Mouse (Mus musculus) forebrain, embryonic 10.5 days (tissue): ENCODE results near the gene Atp9a. TPM values are rescaled to one million over a fixed set of nuclear protein-coding genes. Genes with fewer than 3 reads are reported as not detected.

Source experiments
- DNase-seq: peaks from one replicate; pipeline ENCODE4 v3.0.0-alpha.2; 2017; ENCODE audit warnings: low spot score; ENCODE audit errors: extremely low spot score
- H3K27ac ChIP-seq: fragments of 300-500 bp; sonication (generic); 2 replicates; pipeline ENCODE4 v1.5.1; 2016; ENCODE audit warnings: mild to moderate bottlenecking
- H3K27me3 ChIP-seq: fragments of 300-500 bp; sonication (generic); 2 replicates; pipeline ENCODE4 v1.6.1; 2016; ENCODE audit warnings: mild to moderate bottlenecking; ENCODE audit not compliant: poor library complexity, severe bottlenecking
- H3K36me3 ChIP-seq: fragments of 300-500 bp; sonication (generic); replicated peaks from 2 replicates; pipeline ENCODE4 v1.6.1; 2016; ENCODE audit warnings: mild to moderate bottlenecking, moderate library complexity
- H3K4me1 ChIP-seq: fragments of 300-500 bp; sonication (generic); 2 replicates; pipeline ENCODE4 v1.6.1; 2016
- H3K4me3 ChIP-seq: fragments of 300-500 bp; sonication (generic); 2 replicates; pipeline ENCODE4 v1.5.1; 2016; ENCODE audit warnings: mild to moderate bottlenecking, moderate library complexity
- H3K9me3 ChIP-seq: fragments of 300-500 bp; sonication (generic); 2 replicates; pipeline ENCODE4 v1.6.1; 2016; ENCODE audit warnings: mild to moderate bottlenecking, moderate library complexity
- WGBS: fragments of 180-500 bp; shearing (Covaris S2); methylation state at CpG from one replicate; pipeline ENCODE4 v1.1.7; 2016; 5-methylcytosine and 5-hydroxymethylcytosine counted together
- polyA plus RNA-seq: library from polyadenylated mRNA; unstranded; fragments of >200 nt; fragmentation: Nextera tagmentation; extraction: Ambion mirVana; gene quantifications from 2 replicates; pipeline ENCODE4 v1.2.1, GENCODE M21; 2016

Atp9a gene
- polyA plus RNA-seq, 1 experiment from 2014 or later = 8.7 TPM

DNA sequence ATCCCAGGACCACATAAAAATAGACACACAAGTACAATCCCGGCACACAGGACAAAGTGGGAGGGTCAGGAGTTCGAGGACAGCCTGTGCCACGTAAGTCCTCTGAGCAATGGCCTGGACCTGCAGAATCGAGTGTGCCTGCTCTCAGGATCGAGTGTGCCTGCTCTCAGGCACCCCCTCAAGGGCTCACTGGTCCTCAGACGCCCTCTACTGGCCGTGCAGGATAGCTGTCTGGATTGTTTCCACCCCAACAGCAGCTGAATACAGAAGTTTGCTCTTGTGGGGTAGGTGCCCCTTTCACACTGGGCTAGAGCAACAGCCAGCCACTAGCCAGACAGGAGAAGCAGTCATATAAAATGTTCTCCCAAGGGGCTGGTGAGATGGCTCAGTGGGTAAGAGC is 90.5 kb downstream of the Atp9a start:
- WGBS = 46% methylated on average over 7 of the region's 7 CpGs
- Histone ChIP-seq H3K4me3 (no peak overlapping the region), H3K27me3 (no peaks in the 10 kb centered on the region), H3K9me3 (no peaks in the 10 kb centered on the region), H3K27ac (no peak overlapping the region), H3K36me3 (0 out of 2 replicates have a peak, but pooled peaks cover 5% of the 10 kb centered on the region), H3K4me1 (peaks cover 21% of the 10 kb centered on the region)
- no peak for DNase-seq

GRCm38 (mm10) chr2:168648171-168648570 is 94.0 kb downstream of the Atp9a start:
- H3K27me3 ChIP-seq = no peaks in the 10 kb centered on the region
- peak overlapping the region; percentile 31; the same call in 1 of the 2 replicates for H3K27ac ChIP-seq
- no peak for DNase-seq
- H3K9me3 ChIP-seq = no peaks in the 10 kb centered on the region
- peaks cover 5% of the 10 kb centered on the region; the same call in 1 of the 2 replicates for H3K36me3 ChIP-seq
- 83% methylated on average over 8 of the region's 8 CpGs for WGBS
- H3K4me3 ChIP-seq = no peak overlapping the region
- peaks cover 37% of the 10 kb centered on the region for H3K4me1 ChIP-seq

GRCm38 (mm10) chr2:168644855-168645254 is 97.4 kb downstream of the Atp9a start:
- WGBS = 64% methylated on average over 6 of the region's 6 CpGs
- no peak overlapping the region for H3K4me3 ChIP-seq
- H3K9me3 ChIP-seq = no peaks in the 10 kb centered on the region
- DNase-seq = no peak
- H3K4me1 ChIP-seq = peaks cover 59% of the 10 kb centered on the region
- no peaks in the 10 kb centered on the region for H3K27me3 ChIP-seq
- peaks cover 5% of the 10 kb centered on the region; the same call in 1 of the 2 replicates for H3K36me3 ChIP-seq
- H3K27ac ChIP-seq = peak overlapping the region; percentile 71

DNA sequence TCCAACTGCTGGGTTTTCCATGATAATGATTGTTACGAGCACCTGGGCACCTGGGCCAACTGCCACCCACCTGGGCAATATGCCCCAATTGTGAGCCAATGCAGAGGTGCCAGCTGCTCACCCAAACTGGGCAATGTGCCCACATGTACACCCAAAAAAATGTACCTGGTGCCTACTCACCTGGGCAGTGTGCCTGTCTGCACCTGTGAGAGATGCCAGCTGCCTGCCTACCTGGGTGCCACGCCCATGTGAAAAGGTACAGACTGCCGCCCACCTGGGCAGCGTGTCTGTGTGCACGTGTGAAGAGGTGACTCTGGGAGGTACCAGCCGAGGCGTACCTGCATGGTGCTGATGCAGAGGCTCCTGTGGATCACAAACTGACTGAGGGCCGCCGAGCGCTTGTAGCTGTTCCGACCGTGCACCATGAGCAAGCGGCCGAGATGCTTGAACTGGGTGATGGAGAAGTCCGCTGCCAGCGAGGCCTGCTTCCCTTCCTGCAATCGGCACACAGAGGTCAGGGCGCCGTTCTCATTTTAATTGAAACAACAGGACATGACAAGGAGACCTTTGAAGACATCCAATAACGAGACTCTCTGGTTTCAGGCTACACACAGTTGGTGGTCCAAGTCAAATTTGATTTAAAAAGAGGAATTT is 98.6 kb downstream of the Atp9a start:
- H3K36me3 ChIP-seq = peaks cover 5% of the 10 kb centered on the region; the same call in 1 of the 2 replicates
- H3K4me1 ChIP-seq = peaks cover 61% of the 10 kb centered on the region
- H3K27me3 ChIP-seq = no peaks in the 10 kb centered on the region
- WGBS = 75% methylated on average over 20 of the region's 20 CpGs
- H3K27ac ChIP-seq = peak overlapping the region; percentile 51
- no peak overlapping the region for H3K4me3 ChIP-seq
- no peaks in the 10 kb centered on the region for H3K9me3 ChIP-seq
- DNase-seq = no peak

- H3K4me1 ChIP-seq = peaks cover 54% of the 10 kb centered on the region
- H3K27me3 ChIP-seq = peaks cover 10% of the 10 kb centered on the region
- no peaks in the 10 kb centered on the region for H3K9me3 ChIP-seq
- H3K36me3 ChIP-seq = no peaks in the 10 kb centered on the region; the same call in 1 of the 2 replicates
- H3K4me3 ChIP-seq = no peak overlapping the region
- H3K27ac ChIP-seq = peak overlapping the region; percentile 66
- WGBS = 73% methylated on average over 11 of the region's 11 CpGs
- no peak for DNase-seq
Observed at GRCm38 (mm10) chr2:168642187-168642586, 100.0 kb downstream of the Atp9a start.

- DNase-seq = no peak
- peaks cover 16% of the 10 kb centered on the region for H3K27me3 ChIP-seq
- no peak overlapping the region for H3K27ac ChIP-seq
- no peaks in the 10 kb centered on the region for H3K9me3 ChIP-seq
- no peaks in the 10 kb centered on the region; the same call in 1 of the 2 replicates for H3K36me3 ChIP-seq
- H3K4me3 ChIP-seq = no peak overlapping the region
- WGBS = 90% methylated on average over 9 of the region's 9 CpGs
- H3K4me1 ChIP-seq = peaks cover 64% of the 10 kb centered on the region
Observed at GRCm38 (mm10) chr2:168640460-168640859, 101.7 kb downstream of the Atp9a start.

GRCm38 (mm10) chr2:168634881-168635280 is 107.3 kb downstream of the Atp9a start:
- Histone ChIP-seq H3K27me3 (peaks cover 20% of the 10 kb centered on the region), H3K27ac (0 out of 2 replicates have a peak overlapping the region, but pooled peaks have one; percentile 15), H3K4me1 (peaks cover 45% of the 10 kb centered on the region), H3K4me3 (no peak overlapping the region), H3K9me3 (no peaks in the 10 kb centered on the region), H3K36me3 (no peaks in the 10 kb centered on the region)
- 73% methylated on average over 7 of the region's 7 CpGs for WGBS
- no peak for DNase-seq

DNA sequence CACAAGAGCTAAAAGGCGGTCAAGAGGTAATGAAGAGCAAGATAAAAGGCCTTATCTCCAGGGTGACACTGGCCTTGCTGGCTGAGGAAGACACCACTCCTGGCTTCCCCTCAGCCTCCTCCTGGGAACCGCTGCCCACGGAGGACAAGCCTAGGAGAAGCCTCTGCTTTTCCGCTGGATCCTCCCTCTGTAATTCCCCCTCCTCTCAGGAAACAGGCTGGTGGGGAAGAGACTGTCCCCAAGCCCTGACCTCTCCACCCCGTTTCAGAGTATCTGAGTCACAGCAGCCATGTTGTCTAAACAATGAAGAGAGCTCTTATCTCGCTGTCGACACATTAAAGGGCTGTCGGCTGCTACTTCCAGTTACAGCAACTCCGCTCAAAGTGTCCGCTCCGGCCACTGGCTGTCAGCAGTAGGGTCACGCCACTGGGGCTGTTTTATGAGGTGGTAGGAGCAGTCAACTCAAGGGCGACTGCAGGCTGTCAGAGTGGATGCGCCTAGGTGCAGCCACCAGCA is 108.8 kb downstream of the Atp9a start:
- no peak overlapping the region for H3K4me3 ChIP-seq
- H3K4me1 ChIP-seq = peaks cover 42% of the 10 kb centered on the region
- H3K27me3 ChIP-seq = peaks cover 20% of the 10 kb centered on the region
- DNase-seq = no peak
- no peaks in the 10 kb centered on the region for H3K36me3 ChIP-seq
- peak overlapping the region; percentile 66 for H3K27ac ChIP-seq
- WGBS = 67% methylated on average over 14 of the region's 14 CpGs
- H3K9me3 ChIP-seq = no peaks in the 10 kb centered on the region

- Histone ChIP-seq H3K27me3 (peaks cover 14% of the 10 kb centered on the region), H3K4me3 (no peak overlapping the region), H3K36me3 (no peaks in the 10 kb centered on the region), H3K4me1 (peaks cover 47% of the 10 kb centered on the region), H3K9me3 (no peaks in the 10 kb centered on the region), H3K27ac (peak overlapping the region; percentile 66; the same call in 1 of the 2 replicates)
- DNase-seq = no peak
- 84% methylated on average over 6 of the region's 6 CpGs for WGBS
Observed at GRCm38 (mm10) chr2:168632543-168632942, 109.7 kb downstream of the Atp9a start.

- 33% methylated on average over 8 of the region's 8 CpGs for WGBS
- H3K9me3 ChIP-seq = peaks cover 4% of the 10 kb centered on the region; the same call in 1 of the 2 replicates
- no peak overlapping the region for H3K4me3 ChIP-seq
- no peaks in the 10 kb centered on the region for H3K36me3 ChIP-seq
- DNase-seq = peak; percentile 76
- no peaks in the 10 kb centered on the region for H3K27me3 ChIP-seq
- H3K27ac ChIP-seq = no peak overlapping the region
- peaks cover 34% of the 10 kb centered on the region for H3K4me1 ChIP-seq
Observed at GRCm38 (mm10) chr2:168628787-168629186, 113.4 kb downstream of the Atp9a start.

DNA sequence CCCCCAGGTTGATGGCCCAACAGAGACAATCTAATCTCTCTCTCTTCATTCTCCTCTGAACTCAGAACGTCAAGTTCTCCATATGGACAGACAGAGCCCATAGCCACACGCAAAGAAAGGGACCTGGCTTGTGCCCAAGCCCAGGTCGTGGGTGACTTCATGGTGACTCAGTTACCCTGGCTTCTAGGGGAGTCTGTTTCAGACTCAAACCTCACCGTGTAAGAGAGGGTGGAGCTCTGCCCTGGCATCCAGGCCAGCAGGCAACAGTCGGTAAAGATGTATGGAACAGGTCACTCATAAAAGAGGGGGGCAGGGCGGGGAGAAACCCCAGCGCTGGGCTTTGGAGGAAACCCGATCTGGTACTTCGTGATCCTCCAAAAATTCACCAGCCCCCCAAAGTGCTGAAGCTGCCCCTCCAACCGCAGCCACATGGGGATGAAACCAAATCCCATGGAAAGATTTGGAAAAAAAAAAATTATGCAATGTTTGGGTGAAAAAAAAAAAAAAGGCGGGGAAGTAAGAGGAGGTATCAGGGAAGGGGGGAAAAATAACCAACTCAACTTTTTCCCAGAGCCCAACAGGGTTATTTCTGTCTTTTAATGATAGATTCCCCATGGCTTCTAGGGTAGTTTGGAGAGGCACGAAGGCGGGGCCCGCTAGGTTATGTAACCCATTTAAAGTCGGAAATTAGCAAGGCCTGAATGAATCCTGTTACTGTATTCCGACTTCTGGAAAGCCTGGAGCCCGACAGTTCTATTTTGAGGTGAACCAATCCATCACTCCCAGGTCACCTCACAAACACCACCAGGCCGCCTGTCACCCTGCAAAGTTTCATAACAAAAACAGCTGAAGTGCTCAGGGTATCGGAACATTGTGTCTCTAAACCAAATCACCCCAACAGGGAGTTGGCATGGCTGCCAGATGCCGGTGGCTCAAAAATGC is 114.1 kb downstream of the Atp9a start:
- Histone ChIP-seq H3K4me1 (peaks cover 27% of the 10 kb centered on the region), H3K27me3 (no peaks in the 10 kb centered on the region), H3K36me3 (no peaks in the 10 kb centered on the region), H3K27ac (no peak overlapping the region), H3K9me3 (peaks cover 4% of the 10 kb centered on the region; the same call in 1 of the 2 replicates), H3K4me3 (no peak overlapping the region)
- WGBS = 76% methylated on average over 20 of the region's 20 CpGs
- DNase-seq = no peak

- WGBS = 74% methylated on average over 9 of the region's 9 CpGs
Observed at GRCm38 (mm10) chr2:168626385-168626784, 115.8 kb downstream of the Atp9a start.

More at GRCm38 (mm10) chr2:168626385-168626784, 115.8 kb downstream of the Atp9a start:
- H3K9me3 ChIP-seq = peaks cover 4% of the 10 kb centered on the region; the same call in 1 of the 2 replicates
- no peak for DNase-seq
- H3K27me3 ChIP-seq = no peaks in the 10 kb centered on the region
- no peak overlapping the region for H3K4me3 ChIP-seq
- peak overlapping the region; percentile 27; the same call in 1 of the 2 replicates for H3K27ac ChIP-seq
- H3K4me1 ChIP-seq = peaks cover 22% of the 10 kb centered on the region
- H3K36me3 ChIP-seq = no peaks in the 10 kb centered on the region
